Mouse (Mus musculus) embryonic fibroblast, embryonic 13.5 days (primary cell): Measurements from ENCODE around the gene Slc4a10.

ENCODE experiments used
- CTCF ChIP-seq: IDR thresholded peaks from 2 replicates; pipeline ENCODE4 v1.5.1; 2011; ENCODE audit warnings: mild to moderate bottlenecking, control low read depth, low read length, moderate library complexity, borderline replicate concordance; ENCODE audit not compliant: insufficient read depth
- POLR2A ChIP-seq: IDR thresholded peaks from 2 replicates; pipeline ENCODE4 v1.6.1; 2011; ENCODE audit warnings: low read depth, mild to moderate bottlenecking, control low read depth, low read length, moderate library complexity

GRCm38 (mm10) chr2:62301716-62302115 lies 255.5 kb downstream of the Slc4a10 start:
- no peak for TF ChIP-seq CTCF
- TF ChIP-seq POLR2A: no peak
